Mouse (Mus musculus) lung, embryonic 16.5 days (tissue): ENCODE measurements at regions not wholly inside any gene's neighbourhood (a gene's known extent, or its start where the extent isn't known, plus 50 kb on each side); places are given as distances from the start of the nearest gene placed in this dataset.

Experiments used
- ATAC-seq: fragments of 200-750 bp; cut with Nextera tagmentation; 2 replicates; pipeline ENCODE4 v1.8.0; 2017; ENCODE audit warnings: low read depth, mild to moderate bottlenecking, moderate library complexity
- H3K27ac ChIP-seq: fragments of 300-500 bp; sonication (generic); 2 replicates; pipeline ENCODE4 v1.5.1; 2014; ENCODE audit warnings: mild to moderate bottlenecking, control low read depth, low read length
- H3K27me3 ChIP-seq: fragments of 300-500 bp; sonication (generic); 2 replicates; pipeline ENCODE4 v1.6.1; 2014; ENCODE audit warnings: low read depth, low read length, mixed read lengths; ENCODE audit not compliant: control insufficient read depth, insufficient read depth
- H3K36me3 ChIP-seq: fragments of 300-500 bp; sonication (generic); 2 replicates; pipeline ENCODE4 v1.6.1; 2014; ENCODE audit warnings: low read length; ENCODE audit not compliant: control insufficient read depth, insufficient read depth
- H3K4me1 ChIP-seq: fragments of 300-500 bp; sonication (generic); replicated peaks from 2 replicates; pipeline ENCODE4 v1.6.1; 2014; ENCODE audit warnings: low read length, mixed read lengths; ENCODE audit not compliant: control insufficient read depth, insufficient read depth
- H3K4me2 ChIP-seq: fragments of 300-500 bp; sonication (generic); 2 replicates; pipeline ENCODE4 v1.6.1; 2014; ENCODE audit warnings: low read depth, low read length, control low read depth
- H3K4me3 ChIP-seq: fragments of 300-500 bp; sonication (generic); 2 replicates; pipeline ENCODE4 v1.5.1; 2014; ENCODE audit warnings: mild to moderate bottlenecking, low read length, control low read depth
- H3K9ac ChIP-seq: fragments of 300-500 bp; sonication (generic); 2 replicates; pipeline ENCODE4 v1.6.1; 2014; ENCODE audit warnings: low read length, control low read depth
- H3K9me3 ChIP-seq: fragments of 300-500 bp; sonication (generic); 2 replicates; pipeline ENCODE4 v1.6.1; 2016; ENCODE audit warnings: low read length; ENCODE audit not compliant: control insufficient read depth
- WGBS: fragments of 180-500 bp; shearing (Covaris S2); extraction: QIAGEN DNeasy Blood & Tissue Kit; methylation state at CpG from one replicate; pipeline ENCODE4 v1.1.7; 2014; 5-methylcytosine and 5-hydroxymethylcytosine counted together

DNA sequence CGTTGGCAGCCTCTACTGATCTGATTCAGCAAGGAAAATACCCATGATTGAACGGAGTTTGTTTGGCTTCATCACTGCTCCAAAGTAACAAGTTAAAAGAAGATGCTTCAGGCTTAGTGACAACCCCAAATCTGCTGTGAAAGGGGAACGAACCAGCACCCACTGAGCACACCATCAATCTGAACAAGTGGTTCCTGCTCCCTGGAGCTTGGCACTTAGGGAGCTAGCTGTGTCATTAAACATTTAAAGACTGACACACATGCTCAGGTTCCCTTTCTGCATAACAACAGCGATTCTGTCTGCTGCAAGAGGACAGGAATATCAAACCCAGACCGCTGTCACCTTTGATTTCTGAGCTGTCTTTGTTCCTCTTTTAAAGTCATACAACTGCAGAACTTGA lies 141.9 kb upstream of the Meis1 start:
- Histone ChIP-seq H3K4me3 (no peak overlapping the region), H3K27ac (no peak overlapping the region), H3K9me3 (no peaks in the 10 kb centered on the region), H3K27me3 (no peaks in the 10 kb centered on the region), H3K36me3 (no peaks in the 10 kb centered on the region), H3K4me2 (no peak overlapping the region), H3K4me1 (no peaks in the 10 kb centered on the region), H3K9ac (no peak overlapping the region)
- WGBS, result 27% methylated on average over 5 of the region's 5 CpGs
- no peak for ATAC-seq

- no peak for ATAC-seq
- H3K27ac ChIP-seq, result no peak overlapping the region
- 75% methylated on average over 2 of the region's 2 CpGs for WGBS
- H3K9me3 ChIP-seq, result no peaks in the 10 kb centered on the region
- no peak overlapping the region for H3K4me3 ChIP-seq
- no peaks in the 10 kb centered on the region for H3K36me3 ChIP-seq
- H3K4me1 ChIP-seq, result no peaks in the 10 kb centered on the region
- no peak overlapping the region for H3K9ac ChIP-seq
- H3K27me3 ChIP-seq, result no peaks in the 10 kb centered on the region
- no peak overlapping the region for H3K4me2 ChIP-seq
These were observed 152.2 kb upstream of the Meis1 start for GRCm38 (mm10) chr11:19170938-19171337.

- H3K27me3 ChIP-seq, result no peaks in the 10 kb centered on the region
- 81% methylated on average over 13 of the region's 13 CpGs for WGBS
- H3K36me3 ChIP-seq, result no peaks in the 10 kb centered on the region
- no peak overlapping the region for H3K4me3 ChIP-seq
- no peak overlapping the region for H3K4me2 ChIP-seq
- H3K27ac ChIP-seq, result no peak overlapping the region
- no peaks in the 10 kb centered on the region for H3K4me1 ChIP-seq
- H3K9ac ChIP-seq, result no peak overlapping the region
- H3K9me3 ChIP-seq, result no peaks in the 10 kb centered on the region
- no peak for ATAC-seq
These were observed 155.7 kb upstream of the Meis1 start for GRCm38 (mm10) chr11:19174305-19175017.

- WGBS, result 95% methylated on average over 1 of the region's 1 CpGs
- Histone ChIP-seq H3K27me3 (no peaks in the 10 kb centered on the region), H3K4me3 (no peak overlapping the region), H3K9me3 (no peaks in the 10 kb centered on the region), H3K4me1 (no peaks in the 10 kb centered on the region), H3K27ac (no peak overlapping the region), H3K4me2 (no peak overlapping the region), H3K9ac (no peak overlapping the region), H3K36me3 (no peaks in the 10 kb centered on the region)
- no peak for ATAC-seq
These were observed 160.5 kb upstream of the Meis1 start for GRCm38 (mm10) chr11:19179290-19179689.

DNA sequence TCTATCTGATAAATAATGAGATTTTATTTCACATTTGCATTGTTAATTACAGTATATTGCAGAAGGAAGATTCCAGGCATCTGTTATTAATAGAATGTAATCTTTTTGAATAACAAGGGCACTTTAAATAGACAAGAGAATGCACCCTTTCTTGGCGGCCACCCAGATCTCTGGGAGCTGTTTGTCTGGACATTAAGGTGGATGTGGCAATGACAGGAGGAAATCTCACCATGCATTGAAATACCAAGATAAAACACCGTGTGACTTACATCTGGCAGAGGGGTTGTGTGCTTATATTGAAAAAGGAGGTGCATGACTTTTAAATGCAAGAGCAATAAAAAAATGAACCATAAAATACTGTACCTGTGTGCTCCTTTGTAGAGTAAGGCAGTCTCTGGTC lies 171.0 kb upstream of the Meis1 start:
- Histone ChIP-seq H3K27ac (no peak overlapping the region), H3K36me3 (no peaks in the 10 kb centered on the region)
- WGBS, result 36% methylated on average over 2 of the region's 2 CpGs

GRCm38 (mm10) chr11:19194464-19194863 lies 175.7 kb upstream of the Meis1 start:
- no peak for ATAC-seq
- no peaks in the 10 kb centered on the region for H3K9me3 ChIP-seq
- H3K4me3 ChIP-seq, result no peak overlapping the region
- H3K27ac ChIP-seq, result no peak overlapping the region
- no peaks in the 10 kb centered on the region for H3K36me3 ChIP-seq
- no peaks in the 10 kb centered on the region for H3K4me1 ChIP-seq
- WGBS, result 21% methylated on average over 1 of the region's 1 CpGs
- no peaks in the 10 kb centered on the region for H3K27me3 ChIP-seq
- H3K4me2 ChIP-seq, result no peak overlapping the region
- H3K9ac ChIP-seq, result no peak overlapping the region

More for the DNA sequence above, 171.0 kb upstream of the Meis1 start:
- no peaks in the 10 kb centered on the region for H3K4me1 ChIP-seq
- H3K27me3 ChIP-seq, result no peaks in the 10 kb centered on the region
- no peak overlapping the region for H3K9ac ChIP-seq
- no peak overlapping the region for H3K4me3 ChIP-seq
- no peak overlapping the region for H3K4me2 ChIP-seq
- ATAC-seq, result no peak
- H3K9me3 ChIP-seq, result no peaks in the 10 kb centered on the region

DNA sequence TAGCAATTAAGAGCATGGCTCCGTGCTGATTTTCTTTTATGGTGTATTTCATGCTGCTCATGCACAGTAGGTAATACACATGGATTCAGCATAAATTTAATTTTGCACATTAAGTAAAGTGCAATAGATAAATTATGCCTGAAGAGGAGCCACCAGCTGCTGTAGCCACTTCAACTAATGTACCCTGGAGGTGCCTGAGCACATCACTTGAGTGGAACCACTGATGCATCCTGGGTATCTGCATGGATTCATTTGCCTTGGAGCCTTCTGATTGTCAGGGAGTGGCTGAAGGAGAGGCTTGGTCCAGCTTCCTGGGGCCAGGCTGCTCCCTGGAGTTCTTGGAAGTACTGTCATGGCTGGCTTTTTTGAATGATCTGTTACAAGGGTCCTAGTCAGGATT lies 179.0 kb upstream of the Meis1 start:
- WGBS, result 98% methylated on average over 1 of the region's 1 CpGs

DNA sequence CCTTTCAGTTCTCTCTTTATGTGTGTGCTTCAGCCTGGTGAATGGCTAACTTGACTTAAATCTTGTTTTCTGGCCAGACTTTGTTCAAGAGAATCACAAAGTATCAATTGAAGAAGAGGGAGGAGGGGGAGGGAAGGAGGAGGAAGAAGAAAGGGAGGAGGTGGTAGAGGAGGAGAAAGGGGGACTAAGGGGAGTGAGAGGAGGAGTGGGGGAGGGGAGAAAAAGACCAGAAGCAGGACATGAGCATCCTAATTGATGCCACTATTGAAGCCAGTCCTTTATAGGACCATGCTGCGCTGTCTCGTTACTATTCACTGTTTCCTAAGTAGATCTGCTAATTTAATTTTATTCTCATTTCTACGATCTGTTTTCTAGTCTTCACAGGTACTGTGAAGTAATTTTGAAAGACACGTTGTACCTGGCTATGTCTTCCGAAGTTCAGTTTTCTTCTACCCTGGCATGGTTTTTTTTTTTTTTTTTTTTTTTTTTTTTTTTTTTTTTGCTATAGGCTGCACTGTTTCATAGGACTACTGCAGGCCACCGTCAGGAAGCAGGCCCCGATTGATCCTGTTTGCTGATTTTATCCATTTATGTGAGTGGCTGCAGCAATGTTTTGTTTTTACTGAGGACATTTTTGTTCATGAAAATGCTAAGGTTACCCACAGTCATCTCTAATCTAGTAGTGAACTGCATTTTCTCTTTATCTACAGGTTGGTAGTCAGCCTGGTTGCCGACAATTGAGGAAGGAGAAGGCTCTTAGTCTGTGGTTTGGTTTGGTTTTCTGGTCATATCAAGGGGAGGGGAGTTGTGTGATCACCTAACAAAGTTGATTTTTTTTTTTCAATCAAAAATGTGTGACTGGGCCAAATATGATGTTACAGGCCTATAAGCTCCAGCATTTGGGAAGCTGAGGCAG lies 184.1 kb upstream of the Meis1 start:
- Histone ChIP-seq H3K9me3 (no peaks in the 10 kb centered on the region), H3K9ac (no peak overlapping the region), H3K4me1 (peaks cover 9% of the 10 kb centered on the region), H3K36me3 (no peaks in the 10 kb centered on the region), H3K27me3 (no peaks in the 10 kb centered on the region), H3K4me2 (no peak overlapping the region), H3K4me3 (no peak overlapping the region), H3K27ac (no peak overlapping the region)
- no peak for ATAC-seq
- WGBS, result 82% methylated on average over 8 of the region's 8 CpGs

More for the DNA sequence above, 179.0 kb upstream of the Meis1 start:
- no peak overlapping the region for H3K9ac ChIP-seq
- H3K4me1 ChIP-seq, result no peaks in the 10 kb centered on the region
- no peaks in the 10 kb centered on the region for H3K36me3 ChIP-seq
- no peak overlapping the region for H3K27ac ChIP-seq
- no peak overlapping the region for H3K4me2 ChIP-seq
- H3K27me3 ChIP-seq, result no peaks in the 10 kb centered on the region
- no peak overlapping the region for H3K4me3 ChIP-seq
- no peaks in the 10 kb centered on the region for H3K9me3 ChIP-seq
- ATAC-seq, result no peak

DNA sequence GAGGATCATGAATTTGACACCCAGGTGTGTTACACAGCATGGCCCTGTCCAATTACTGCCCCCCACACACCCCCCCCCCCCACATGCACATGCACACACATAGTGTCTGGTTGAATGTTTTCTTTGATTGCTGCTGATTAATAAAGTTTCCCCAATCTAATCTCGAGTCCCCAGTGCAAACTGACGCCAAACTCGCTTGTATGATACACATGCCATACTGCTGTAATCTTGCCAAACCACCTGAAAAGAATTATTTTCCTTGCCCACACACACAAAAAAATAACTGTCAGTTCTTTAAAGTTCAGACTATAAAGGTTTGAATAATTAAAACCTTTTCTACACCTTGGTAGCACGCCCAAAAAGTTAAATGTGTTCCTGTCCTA lies 184.7 kb upstream of the Meis1 start:
- Histone ChIP-seq H3K9me3 (no peaks in the 10 kb centered on the region), H3K27ac (no peak overlapping the region), H3K4me1 (peaks cover 9% of the 10 kb centered on the region), H3K4me3 (no peak overlapping the region), H3K9ac (no peak overlapping the region), H3K4me2 (no peak overlapping the region), H3K36me3 (no peaks in the 10 kb centered on the region), H3K27me3 (no peaks in the 10 kb centered on the region)
- 59% methylated on average over 4 of the region's 4 CpGs for WGBS
- ATAC-seq, result no peak
